Mouse (Mus musculus) embryonic fibroblast, embryonic 13.5 days (primary cell): Measurements from ENCODE around the gene Neb. TPM values are rescaled to one million over a fixed set of nuclear protein-coding genes. Genes with fewer than 3 reads are reported as not detected.

Experiments
- H3K27ac ChIP-seq: 2 replicates; pipeline ENCODE4 v1.5.1; 2012; ENCODE audit warnings: low read length, control low read depth, inconsistent platforms; ENCODE audit not compliant: insufficient read depth
- H3K4me1 ChIP-seq: 2 replicates; pipeline ENCODE4 v1.6.1; 2011; ENCODE audit warnings: low read length; ENCODE audit not compliant: control insufficient read depth, insufficient read depth
- H3K4me3 ChIP-seq: 2 replicates; pipeline ENCODE4 v1.5.1; 2011; ENCODE audit warnings: mild to moderate bottlenecking, control low read depth, low read length; ENCODE audit not compliant: insufficient read depth
- CTCF ChIP-seq: IDR thresholded peaks from 2 replicates; pipeline ENCODE4 v1.5.1; 2011; ENCODE audit warnings: mild to moderate bottlenecking, control low read depth, low read length, moderate library complexity, borderline replicate concordance; ENCODE audit not compliant: insufficient read depth
- POLR2A ChIP-seq: IDR thresholded peaks from 2 replicates; pipeline ENCODE4 v1.6.1; 2011; ENCODE audit warnings: low read depth, mild to moderate bottlenecking, control low read depth, low read length, moderate library complexity
- polyA plus RNA-seq: library from polyadenylated mRNA; stranded (reverse); fragments of >200 nt; gene quantifications from 2 replicates; pipeline ENCODE4 v1.2.4, GENCODE M21; 2011; ENCODE audit warnings: low read depth; ENCODE audit not compliant: missing spikeins, insufficient read length

The Neb gene
- polyA plus RNA-seq, 1 experiment = 0.53 TPM

GRCm38 (mm10) chr2:52220074-52220473, 158.2 kb downstream of the Neb start:
- H3K27ac ChIP-seq = no peak overlapping the region
- H3K4me1 ChIP-seq = no peaks in the 10 kb centered on the region
- H3K4me3 ChIP-seq = no peak overlapping the region
- no peak for TF ChIP-seq POLR2A
- no peak; the same call in 1 of the 2 replicates for TF ChIP-seq CTCF

GRCm38 (mm10) chr2:52215945-52216344, 162.3 kb downstream of the Neb start:
- H3K4me3 ChIP-seq = no peak overlapping the region
- H3K4me1 ChIP-seq = no peaks in the 10 kb centered on the region
- TF ChIP-seq POLR2A (no peak), CTCF (no peak)
- H3K27ac ChIP-seq = no peak overlapping the region

GRCm38 (mm10) chr2:52212561-52212961, 165.7 kb downstream of the Neb start:
- no peak overlapping the region for H3K4me3 ChIP-seq
- H3K27ac ChIP-seq = no peak overlapping the region
- no peak for TF ChIP-seq POLR2A
- TF ChIP-seq CTCF = no peak
- no peaks in the 10 kb centered on the region for H3K4me1 ChIP-seq

GRCm38 (mm10) chr2:52211358-52211899, 166.8 kb downstream of the Neb start:
- H3K27ac ChIP-seq = no peak overlapping the region
- TF ChIP-seq CTCF = no peak
- TF ChIP-seq POLR2A = no peak
- no peaks in the 10 kb centered on the region for H3K4me1 ChIP-seq
- no peak overlapping the region for H3K4me3 ChIP-seq

- TF ChIP-seq CTCF = no peak
- TF ChIP-seq POLR2A = no peak
- Histone ChIP-seq H3K4me3 (no peak overlapping the region), H3K4me1 (no peaks in the 10 kb centered on the region), H3K27ac (no peak overlapping the region)
Observed at GRCm38 (mm10) chr2:52210685-52211084, 167.6 kb downstream of the Neb start.

GRCm38 (mm10) chr2:52204992-52205391, 173.3 kb downstream of the Neb start:
- H3K27ac ChIP-seq = no peak overlapping the region
- H3K4me1 ChIP-seq = no peaks in the 10 kb centered on the region
- TF ChIP-seq CTCF (no peak), POLR2A (no peak)
- no peak overlapping the region for H3K4me3 ChIP-seq

GRCm38 (mm10) chr2:52193629-52194028, 184.6 kb downstream of the Neb start:
- H3K4me3 ChIP-seq = no peak overlapping the region

GRCm38 (mm10) chr2:52179678-52180077, 198.6 kb downstream of the Neb start:
- H3K4me3 ChIP-seq = no peak overlapping the region
- H3K4me1 ChIP-seq = no peaks in the 10 kb centered on the region
- no peak overlapping the region for H3K27ac ChIP-seq
- TF ChIP-seq CTCF (no peak), POLR2A (no peak)

More at GRCm38 (mm10) chr2:52193629-52194028, 184.6 kb downstream of the Neb start:
- no peak overlapping the region for H3K27ac ChIP-seq
- no peaks in the 10 kb centered on the region for H3K4me1 ChIP-seq
- no peak for TF ChIP-seq POLR2A
- TF ChIP-seq CTCF = no peak

- no peak for TF ChIP-seq POLR2A
- TF ChIP-seq CTCF = no peak
- Histone ChIP-seq H3K4me1 (no peaks in the 10 kb centered on the region), H3K27ac (no peak overlapping the region), H3K4me3 (no peak overlapping the region)
Observed at GRCm38 (mm10) chr2:52177726-52178125, 200.5 kb downstream of the Neb start.

- no peak overlapping the region for H3K27ac ChIP-seq
- H3K4me3 ChIP-seq = no peak overlapping the region
- TF ChIP-seq CTCF (no peak), POLR2A (no peak)
- H3K4me1 ChIP-seq = no peaks in the 10 kb centered on the region
Observed at GRCm38 (mm10) chr2:52177184-52177583, 201.1 kb downstream of the Neb start.
